10 mouse cellular contexts compared by ENCODE assay signal in the genomic region with DNA sequence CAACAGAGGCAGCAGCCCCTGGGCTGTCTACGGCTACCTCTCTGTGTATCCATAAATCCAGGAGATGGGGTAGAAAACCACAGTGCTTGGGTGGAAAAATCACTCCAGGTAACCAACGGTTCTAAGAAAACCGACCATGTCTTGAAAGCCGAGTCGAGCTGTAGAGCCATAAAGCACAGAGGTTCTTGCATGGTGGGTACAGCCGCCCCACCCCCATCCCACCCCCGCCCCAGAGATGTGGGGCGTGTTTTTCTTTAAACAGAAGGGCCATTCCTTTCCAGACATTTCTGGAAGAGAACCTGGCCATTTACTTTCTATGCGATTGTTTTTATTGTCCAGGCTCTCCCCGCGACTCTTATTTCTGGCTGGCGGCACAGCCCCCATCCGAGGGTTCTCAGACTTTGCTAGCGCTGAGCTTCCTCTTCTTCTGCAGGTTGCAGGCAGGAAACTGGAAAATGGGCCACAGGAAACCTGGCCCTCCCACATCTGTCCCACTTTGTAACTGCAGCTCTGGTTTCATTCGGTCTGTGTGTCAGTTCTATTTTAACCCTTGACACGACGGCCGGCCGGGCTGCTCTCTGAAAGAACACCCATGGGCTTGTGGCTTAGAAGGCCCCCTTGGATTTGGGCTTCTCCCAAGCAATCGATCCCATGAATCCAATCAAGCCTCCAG. TPM values are rescaled to one million over a fixed set of nuclear protein-coding genes. Genes with fewer than 3 reads are reported as not detected.
A peak's percentile ranks its signal among the peaks of the same experiment; 100 is the strongest.
DNase-seq lines count a peak whose midpoint lies in the region; ATAC-seq lines count a peak whose summit lies in the region.
"Had no signal": no experiment of that assay in that cellular context is flagged by ENCODE, and none has a peak within 500 bp of the region (broad histone marks: within the 10 kb centered on the region; RNA-seq: fewer than 3 reads in every experiment).

No protein-coding gene starts in this region.

- ATAC-seq in kidney, embryonic 14.5 days (ENCODE audit: low FRiP score, low TSS enrichment) = peak; percentile 62; the same call in 1 of the 2 replicates
- ATAC-seq in midbrain, embryonic 16.5 days = no peak
- ATAC-seq: Patski had no signal

- peak overlapping the region; percentile 51; the same call in 1 of the 2 replicates for H3K9ac ChIP-seq in kidney, embryonic 14.5 days (ENCODE audit: low read depth, low read length)
- no peak overlapping the region for H3K9ac ChIP-seq in midbrain, embryonic 16.5 days (ENCODE audit: low read depth, low read length)

- H3K4me1 ChIP-seq in kidney, embryonic 14.5 days (ENCODE audit: control insufficient read depth, insufficient read depth, low read length) = peaks cover 33% of the 10 kb centered on the region
- no peaks in the 10 kb centered on the region; the same call in 1 of the 2 replicates for H3K4me1 ChIP-seq in midbrain, embryonic 16.5 days (ENCODE audit: control insufficient read depth, insufficient read depth, low read length)

- peak overlapping the region; percentile 39 for H3K4me2 ChIP-seq in kidney, embryonic 14.5 days (replicated peaks; ENCODE audit: low read depth, low read length)
- H3K4me2 ChIP-seq in midbrain, embryonic 16.5 days (ENCODE audit: low read length) = no peak overlapping the region

- DNase-seq in kidney, adult 18-20 months = no peak
- peak; percentile 59 for DNase-seq in embryo, embryonic 11 days
- DNase-seq in kidney, postnatal 10 days = peak; percentile 57
- DNase-seq in retina, embryonic 14.5 days (ENCODE audit: low spot score) = peak; percentile 64
- no peak for DNase-seq in ovary, adult 18-20 months (ENCODE audit: low spot score)
- no peak for DNase-seq in urinary bladder, postnatal 25 days (ENCODE audit: low spot score)

- H3K4me3 ChIP-seq in kidney, embryonic 14.5 days (ENCODE audit: low read length) = peak overlapping the region; percentile 24
- H3K4me3 ChIP-seq in midbrain, embryonic 16.5 days (ENCODE audit: low read depth, low read length) = no peak overlapping the region
- H3K4me3 ChIP-seq: erythroblast, embryonic 14.5 days had no signal

- 6% methylated on average over 20 of the region's 20 CpGs for WGBS in kidney, embryonic 14.5 days
- 76% methylated on average over 20 of the region's 20 CpGs for WGBS in midbrain, embryonic 16.5 days

- no peaks in the 10 kb centered on the region for H3K27me3 ChIP-seq in kidney, embryonic 14.5 days (ENCODE audit: control insufficient read depth, insufficient read depth, low read length)
- H3K27me3 ChIP-seq in midbrain, embryonic 16.5 days (ENCODE audit: control insufficient read depth, insufficient read depth, low read depth, low read length) = no peaks in the 10 kb centered on the region
- H3K27me3 ChIP-seq: Patski had no signal

- no peaks in the 10 kb centered on the region; the same call in 1 of the 2 replicates for H3K36me3 ChIP-seq in kidney, embryonic 14.5 days (ENCODE audit: control insufficient read depth, insufficient read depth, low read length)
- no peaks in the 10 kb centered on the region for H3K36me3 ChIP-seq in midbrain, embryonic 16.5 days (ENCODE audit: control insufficient read depth, insufficient read depth, low read length)

- H3K27ac ChIP-seq in kidney, embryonic 14.5 days (ENCODE audit: low read depth, low read length) = peak overlapping the region; percentile 77
- H3K27ac ChIP-seq in midbrain, embryonic 16.5 days (ENCODE audit: low read length) = no peak overlapping the region

- no peaks in the 10 kb centered on the region for H3K9me3 ChIP-seq in kidney, embryonic 14.5 days (ENCODE audit: control insufficient read depth, low read length)
- no peaks in the 10 kb centered on the region for H3K9me3 ChIP-seq in midbrain, embryonic 16.5 days (replicated peaks; ENCODE audit: control insufficient read depth, low read length, poor library complexity, severe bottlenecking)

RNA-seq across cellular contexts. Expression of gene Elk3, which starts 16.3 kb away (rescaled TPM):
- 43.4 and 49.1 TPM in 2 replicates for polyA plus RNA-seq in kidney, embryonic 14.5 days (2014; fragmentation: Nextera tagmentation; extraction: Ambion mirVana)
- 6.4 and 6.5 TPM in 2 replicates for polyA plus RNA-seq in midbrain, embryonic 16.5 days (2015; fragmentation: Nextera tagmentation; extraction: Ambion mirVana)

Comparison
In these comparisons a context has a peak if more than half of its experiments do, and no peak if none do; other contexts are left out.
1. DNase-seq: peak in embryo, embryonic 11 days (single experiment), kidney, postnatal 10 days (single experiment) and retina, embryonic 14.5 days (single experiment); none in kidney, adult 18-20 months (single experiment), ovary, adult 18-20 months (single experiment) and urinary bladder, postnatal 25 days (single experiment).